Mouse (Mus musculus) brain, embryonic 14.5 days (tissue): ENCODE data around the gene Rhbdf2.

Experiments
- CTCF ChIP-seq: fragments of 200-500 bp; IDR thresholded peaks from 2 replicates; pipeline ENCODE4 v1.5.1; 2012; ENCODE audit warnings: inconsistent platforms, mild to moderate bottlenecking, moderate library complexity, borderline replicate concordance; ENCODE audit not compliant: insufficient read depth, insufficient read length; ENCODE audit errors: extremely low read depth
- POLR2A ChIP-seq: fragments of 200-500 bp; IDR thresholded peaks from 2 replicates; pipeline ENCODE4 v1.6.1; 2012; ENCODE audit warnings: mild to moderate bottlenecking, inconsistent platforms, borderline replicate concordance; ENCODE audit not compliant: poor library complexity, insufficient read depth, insufficient read length, severe bottlenecking; ENCODE audit errors: extremely low read depth

DNA sequence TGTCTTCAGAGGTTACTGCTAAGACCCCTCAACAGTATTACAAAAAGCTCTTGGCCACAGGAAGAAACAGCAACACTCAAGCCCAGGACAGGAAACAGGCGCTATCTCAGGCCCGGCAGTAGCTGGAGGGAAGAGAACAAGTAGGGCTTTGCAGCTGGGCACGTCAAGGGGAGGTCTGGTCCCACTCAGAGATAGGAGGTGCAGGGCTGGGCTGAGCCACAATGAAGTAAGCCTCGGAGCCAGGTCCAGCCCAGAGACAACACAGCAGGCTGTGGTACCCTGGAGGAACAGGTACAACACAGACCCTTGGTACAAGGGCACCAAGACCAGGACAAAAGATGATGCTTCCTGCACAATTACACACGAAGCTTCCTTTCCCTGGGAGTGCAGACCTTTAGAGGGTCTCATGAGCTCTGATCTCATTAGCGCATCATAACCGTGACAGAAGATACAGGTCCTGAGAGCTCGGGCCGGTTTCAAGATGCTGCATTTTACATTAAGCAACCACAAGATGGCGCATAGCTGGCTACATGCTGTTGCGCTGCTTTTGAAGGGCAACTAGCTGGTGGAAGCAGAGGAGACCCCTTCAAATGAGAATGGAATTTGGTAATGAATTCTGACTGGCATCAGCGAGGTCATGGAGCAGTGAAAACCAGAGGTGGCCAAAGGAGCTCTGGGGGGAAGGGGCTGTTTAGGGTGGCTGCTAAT lies 72.5 kb downstream of the Rhbdf2 start:
- TF ChIP-seq CTCF: peak; percentile 78; the same call in 1 of the 2 replicates
- TF ChIP-seq POLR2A: no peak
